Mouse (Mus musculus): ENCODE data around the gene Lrrc34. TPM values are rescaled to one million over a fixed set of nuclear protein-coding genes. Genes with fewer than 3 reads are reported as not detected.

Lrrc34 gene
- polyA plus RNA-seq, 1 experiment from 2014 or later: 1.4 TPM

DNA sequence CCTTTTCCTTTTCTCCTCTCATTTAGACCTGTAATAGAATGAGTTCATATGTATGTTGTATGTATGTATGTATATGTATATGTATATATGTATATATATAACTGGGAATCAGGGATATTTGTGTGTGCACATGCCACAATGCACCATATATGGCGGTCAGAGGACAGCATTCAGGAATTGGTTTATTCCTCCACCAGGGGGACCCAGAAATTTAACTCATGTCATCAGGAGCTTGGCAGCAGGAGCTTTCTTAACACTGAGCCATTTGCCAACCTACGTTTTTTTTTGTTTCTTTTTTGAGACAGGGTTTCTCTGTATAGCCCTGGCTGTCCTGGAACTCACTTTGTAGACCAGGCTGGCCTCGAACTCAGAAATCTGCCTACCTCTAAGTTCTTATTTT is 14.0 kb downstream of the Lrrc34 start:
- Histone ChIP-seq H3K27ac (no peak overlapping the region), H3K36me3 (replicated peaks) (no peaks in the 10 kb centered on the region), H3K4me2 (no peak overlapping the region), H3K4me1 (no peaks in the 10 kb centered on the region), H3K9me3 (no peaks in the 10 kb centered on the region), H3K27me3 (replicated peaks) (no peaks in the 10 kb centered on the region), H3K9ac (no peak overlapping the region), H3K4me3 (no peak overlapping the region)
- ATAC-seq (replicated peaks): no peak
- WGBS: 56% methylated on average over 3 of the region's 3 CpGs

DNA sequence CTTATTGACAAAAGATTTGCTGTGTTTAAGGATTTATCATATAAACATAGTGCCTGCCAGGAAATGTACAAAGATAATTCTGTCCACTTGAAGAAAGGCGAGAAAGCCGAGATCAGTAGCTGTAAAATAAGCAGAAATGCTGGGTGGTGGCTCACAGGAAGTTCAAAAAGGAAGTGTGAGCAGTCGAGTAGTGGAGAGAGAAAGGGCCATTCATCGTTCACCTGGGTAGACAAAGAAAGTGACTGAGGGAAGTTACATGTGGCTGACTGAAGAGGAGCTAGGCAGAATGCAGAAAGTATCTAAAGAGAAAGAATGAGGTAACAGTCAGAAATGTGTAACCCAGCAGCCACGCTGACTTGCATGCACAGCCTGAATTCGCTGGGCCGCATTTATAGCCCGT is 27.5 kb downstream of the Lrrc34 start:
- WGBS: 90% methylated on average over 8 of the region's 8 CpGs
- no peak overlapping the region for H3K27ac ChIP-seq
- H3K9ac ChIP-seq: no peak overlapping the region
- H3K27me3 ChIP-seq (replicated peaks): no peaks in the 10 kb centered on the region
- H3K36me3 ChIP-seq (replicated peaks): peaks cover 30% of the 10 kb centered on the region
- no peaks in the 10 kb centered on the region for H3K4me1 ChIP-seq
- no peaks in the 10 kb centered on the region for H3K9me3 ChIP-seq
- no peak overlapping the region for H3K4me3 ChIP-seq
- H3K4me2 ChIP-seq: no peak overlapping the region
- no peak for ATAC-seq (replicated peaks)

DNA sequence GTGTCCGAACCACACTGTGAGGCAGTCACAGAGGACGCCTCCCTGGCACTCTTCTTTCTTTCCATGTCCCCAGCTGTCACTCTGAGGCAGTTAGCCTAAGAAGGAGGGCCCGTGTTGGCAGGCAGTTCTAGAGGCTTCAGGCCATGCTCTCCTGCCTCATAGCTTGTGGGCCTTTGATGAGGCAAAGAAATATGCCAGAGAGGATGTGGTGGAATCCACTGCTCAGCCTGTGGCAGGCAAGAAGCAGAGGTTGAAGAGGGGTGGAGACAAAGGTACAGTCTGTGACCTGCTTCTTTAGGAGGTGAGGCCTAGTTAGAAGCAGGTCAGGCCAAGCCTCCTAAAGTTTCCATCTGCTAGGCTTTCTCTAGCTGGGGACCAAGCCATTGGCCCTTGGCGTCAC is 36.7 kb downstream of the Lrrc34 start:
- no peak for ATAC-seq (replicated peaks)
- Histone ChIP-seq H3K4me1 (peaks cover 8% of the 10 kb centered on the region), H3K36me3 (replicated peaks) (peaks cover 56% of the 10 kb centered on the region), H3K9ac (no peak overlapping the region), H3K27ac (no peak overlapping the region), H3K9me3 (no peaks in the 10 kb centered on the region), H3K27me3 (replicated peaks) (no peaks in the 10 kb centered on the region), H3K4me2 (no peak overlapping the region), H3K4me3 (no peak overlapping the region)
- WGBS: 92% methylated on average over 4 of the region's 4 CpGs

DNA sequence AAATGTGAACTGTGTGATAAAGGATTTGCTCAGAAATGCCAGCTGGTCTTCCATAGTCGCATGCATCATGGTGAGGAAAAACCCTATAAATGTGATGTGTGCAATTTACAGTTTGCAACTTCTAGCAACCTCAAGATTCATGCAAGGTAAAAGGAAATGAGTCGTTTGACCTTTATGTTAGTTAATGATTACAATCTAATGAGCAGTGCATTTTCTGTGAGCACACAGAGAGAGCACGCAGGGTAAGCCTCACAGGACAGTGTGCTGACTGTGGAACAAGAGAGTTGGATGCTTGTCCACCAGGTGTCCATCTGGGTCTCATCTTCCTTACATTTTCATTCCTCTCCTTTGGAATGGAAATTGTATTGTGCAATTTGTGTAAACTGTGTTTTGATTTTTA is 38.7 kb downstream of the Lrrc34 start:
- Histone ChIP-seq H3K9me3 (no peaks in the 10 kb centered on the region), H3K4me2 (no peak overlapping the region), H3K4me1 (peaks cover 16% of the 10 kb centered on the region), H3K9ac (no peak overlapping the region), H3K36me3 (replicated peaks) (peaks cover 47% of the 10 kb centered on the region), H3K27ac (no peak overlapping the region), H3K27me3 (replicated peaks) (no peaks in the 10 kb centered on the region), H3K4me3 (no peak overlapping the region)
- 97% methylated on average over 3 of the region's 3 CpGs for WGBS
- ATAC-seq (replicated peaks): no peak

DNA sequence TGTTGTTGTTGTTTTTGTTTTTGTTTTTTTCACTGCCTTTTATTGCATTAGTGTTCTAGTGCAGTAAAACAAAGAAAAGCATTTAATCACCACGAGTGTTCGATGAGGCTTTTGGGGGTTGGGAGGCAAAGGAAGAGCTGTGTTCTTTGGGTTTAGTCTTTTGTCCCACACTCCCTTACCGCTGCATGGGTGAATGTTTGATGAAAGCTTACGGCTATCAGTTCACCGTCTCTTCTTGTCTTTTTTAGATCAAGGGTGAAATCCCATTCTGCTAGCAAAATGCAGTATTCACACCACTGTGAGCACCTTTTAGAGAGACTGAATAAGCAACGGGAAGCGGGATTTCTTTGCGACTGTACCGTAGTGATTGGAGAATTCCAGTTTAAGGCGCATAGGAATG is 44.4 kb downstream of the Lrrc34 start:
- Histone ChIP-seq H3K27ac (no peak overlapping the region), H3K27me3 (replicated peaks) (no peaks in the 10 kb centered on the region)
- WGBS: 26% methylated on average over 10 of the region's 10 CpGs

DNA sequence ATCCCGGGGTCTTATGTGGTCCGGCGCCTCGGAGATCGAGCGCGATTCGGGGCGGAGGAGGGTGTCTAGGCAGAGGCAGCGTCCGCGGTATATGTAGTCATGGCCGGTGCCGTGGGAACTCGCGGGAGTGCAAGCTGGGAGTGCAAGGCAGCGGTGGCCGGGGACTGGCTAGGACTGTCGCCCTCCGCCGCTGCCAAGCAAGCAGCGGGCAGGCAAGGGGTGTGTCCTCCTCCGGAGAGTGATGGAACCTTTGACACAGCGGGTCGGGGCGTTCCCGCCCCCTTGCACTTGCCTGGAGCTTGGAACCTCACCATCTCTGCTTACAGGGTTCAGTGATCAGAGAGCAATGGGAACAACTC is 45.0 kb downstream of the Lrrc34 start:
- WGBS: under 1% methylated on average over 27 of the region's 27 CpGs
- peak overlapping the region; percentile 81 for H3K4me3 ChIP-seq
- H3K9me3 ChIP-seq: no peaks in the 10 kb centered on the region
- no peaks in the 10 kb centered on the region for H3K27me3 ChIP-seq (replicated peaks)
- H3K27ac ChIP-seq: peak overlapping the region; percentile 97
- H3K4me1 ChIP-seq: peaks cover 30% of the 10 kb centered on the region
- no peak for ATAC-seq (replicated peaks)
- peak overlapping the region; percentile 74 for H3K9ac ChIP-seq
- H3K4me2 ChIP-seq: peak overlapping the region; percentile 89
- peaks cover 13% of the 10 kb centered on the region for H3K36me3 ChIP-seq (replicated peaks)

More for the DNA sequence above, 44.4 kb downstream of the Lrrc34 start:
- Histone ChIP-seq H3K36me3 (replicated peaks) (peaks cover 15% of the 10 kb centered on the region), H3K4me2 (peak overlapping the region; percentile 89), H3K4me1 (peaks cover 32% of the 10 kb centered on the region), H3K9ac (peak overlapping the region; percentile 74; the same call in 1 of the 2 replicates), H3K9me3 (no peaks in the 10 kb centered on the region), H3K4me3 (peak overlapping the region; percentile 81)
- ATAC-seq (replicated peaks): no peak

DNA sequence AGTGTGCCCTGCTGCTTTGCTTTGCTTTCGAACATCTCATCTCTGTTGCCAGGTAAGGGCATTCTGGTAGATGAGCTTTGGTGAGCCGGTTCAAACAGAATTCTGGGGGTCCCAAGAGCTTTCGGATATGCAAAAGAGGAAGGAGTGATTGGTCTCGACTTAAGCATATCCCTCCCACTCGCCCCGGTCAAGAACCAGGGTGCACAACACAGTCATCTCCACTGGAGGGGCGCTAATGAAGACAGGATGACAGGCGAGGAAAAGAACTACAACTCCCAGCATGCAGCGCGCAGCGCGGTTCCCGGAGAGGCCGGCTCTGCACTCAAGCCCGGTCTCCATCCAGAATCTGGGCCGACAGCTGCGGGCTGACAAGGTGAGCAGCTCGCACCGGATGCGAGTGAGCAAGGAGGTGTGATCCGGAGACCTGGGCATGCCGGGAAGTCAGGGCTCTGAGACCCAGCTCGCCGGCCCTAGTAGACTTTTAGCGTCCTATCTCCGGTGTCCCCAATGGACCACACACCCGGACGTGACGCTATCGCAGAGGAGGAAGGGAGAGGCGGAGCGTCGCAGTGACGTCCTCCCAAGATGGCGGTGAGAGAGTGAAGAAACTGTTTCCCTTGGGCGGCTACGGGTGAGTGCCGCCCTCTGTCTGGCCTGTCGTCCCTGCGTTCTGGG is 45.5 kb downstream of the Lrrc34 start, which contains the start of gene Mynn:
Gene Mynn (plus strand): TSS at position 1 of the 675 bp plus-strand sequence.
- Histone ChIP-seq H3K9ac (peak within 1 kb of the TSS; percentile 74), H3K4me3 (peak within 1 kb of the TSS; percentile 81), H3K4me1 (peaks cover 30% of the 10 kb centered on the region), H3K4me2 (peak within 1 kb of the TSS; percentile 89), H3K27ac (peak within 1 kb of the TSS; percentile 97), H3K27me3 (replicated peaks) (no peaks in the 10 kb centered on the region), H3K36me3 (replicated peaks) (peaks cover 8% of the 10 kb centered on the region), H3K9me3 (no peaks in the 10 kb centered on the region)
- ATAC-seq (replicated peaks): peak; percentile 96
- WGBS: under 1% methylated on average over 40 of the region's 40 CpGs

DNA sequence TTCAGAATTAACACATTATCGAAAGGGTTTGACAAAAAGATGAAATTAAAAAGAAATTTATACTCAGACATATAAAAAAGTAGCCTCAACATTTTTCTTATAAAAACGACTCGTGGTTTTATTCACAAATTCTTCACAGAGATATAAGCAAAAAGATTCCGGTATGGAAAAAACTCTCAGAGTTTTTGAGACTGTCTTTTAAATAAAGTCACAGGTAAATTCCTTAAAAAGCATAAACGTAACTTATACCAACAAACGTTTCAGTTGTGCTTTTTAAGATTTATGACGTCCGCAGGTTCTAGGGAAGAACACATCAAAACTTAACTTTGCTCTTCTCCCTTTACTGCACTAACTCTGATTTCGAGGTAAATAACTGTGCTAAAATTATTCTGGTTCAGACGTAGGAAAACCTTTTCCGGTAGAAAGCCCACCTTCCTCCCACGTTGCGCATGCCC is 46.0 kb downstream of the Lrrc34 start:
- WGBS: 2% methylated on average over 13 of the region's 13 CpGs
- Histone ChIP-seq H3K36me3 (replicated peaks) (peaks cover 6% of the 10 kb centered on the region), H3K4me1 (peaks cover 30% of the 10 kb centered on the region), H3K27me3 (replicated peaks) (no peaks in the 10 kb centered on the region), H3K9me3 (no peaks in the 10 kb centered on the region), H3K9ac (peak overlapping the region; percentile 74), H3K27ac (peak overlapping the region; percentile 97), H3K4me3 (peak overlapping the region; percentile 81), H3K4me2 (peak overlapping the region; percentile 89)
- ATAC-seq (replicated peaks): no peak

DNA sequence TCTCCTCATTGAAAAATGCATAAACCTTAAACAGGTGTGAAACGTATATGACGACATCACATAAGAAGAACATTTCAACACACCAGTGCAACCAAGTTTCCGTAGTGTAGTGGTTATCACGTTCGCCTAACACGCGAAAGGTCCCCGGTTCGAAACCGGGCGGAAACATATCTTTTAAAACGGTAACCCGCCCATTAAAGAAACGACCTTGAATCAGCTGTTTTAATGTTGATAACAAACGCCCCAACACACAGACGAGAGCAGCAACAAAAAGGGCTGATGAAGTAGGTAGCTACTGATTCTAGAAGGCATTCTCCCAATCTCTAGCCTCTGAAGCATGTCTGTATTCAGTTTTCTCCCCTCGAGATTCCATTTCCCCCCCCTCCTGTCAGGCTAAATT is 46.5 kb downstream of the Lrrc34 start:
- WGBS: under 1% methylated on average over 17 of the region's 17 CpGs
- peaks cover 30% of the 10 kb centered on the region for H3K4me1 ChIP-seq
- peaks cover 6% of the 10 kb centered on the region for H3K36me3 ChIP-seq (replicated peaks)
- H3K9ac ChIP-seq: no peak overlapping the region
- H3K4me3 ChIP-seq: peak overlapping the region; percentile 81
- H3K27ac ChIP-seq: peak overlapping the region; percentile 61; the same call in 1 of the 2 replicates
- peak; percentile 32 for ATAC-seq (replicated peaks)
- no peaks in the 10 kb centered on the region for H3K9me3 ChIP-seq
- H3K27me3 ChIP-seq (replicated peaks): no peaks in the 10 kb centered on the region
- H3K4me2 ChIP-seq: peak overlapping the region; percentile 89

DNA sequence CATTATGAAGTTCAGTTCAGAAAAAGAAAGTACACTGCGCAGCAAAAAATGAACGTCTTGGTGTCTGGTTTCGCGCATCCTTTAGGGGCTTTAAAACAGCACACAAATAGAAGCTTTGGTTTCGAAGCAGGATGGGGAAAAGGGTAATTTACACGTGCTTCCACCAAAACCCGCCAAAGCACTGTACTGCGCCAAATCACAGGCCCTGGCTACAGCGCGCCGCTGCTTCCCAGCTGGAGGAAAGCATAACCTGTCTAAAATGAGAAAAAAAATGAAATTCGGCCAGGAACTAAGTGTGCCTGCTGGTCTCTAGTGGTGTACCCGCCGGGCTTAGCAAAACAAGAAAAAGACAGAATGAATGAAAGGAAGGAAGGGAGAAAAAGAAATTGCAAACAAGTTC is 47.0 kb downstream of the Lrrc34 start:
- Histone ChIP-seq H3K27me3 (replicated peaks) (no peaks in the 10 kb centered on the region), H3K4me3 (peak overlapping the region; percentile 81), H3K9me3 (no peaks in the 10 kb centered on the region), H3K4me2 (peak overlapping the region; percentile 89), H3K4me1 (peaks cover 33% of the 10 kb centered on the region), H3K27ac (peak overlapping the region; percentile 75), H3K9ac (peak overlapping the region; percentile 43), H3K36me3 (replicated peaks) (peaks cover 6% of the 10 kb centered on the region)
- ATAC-seq (replicated peaks): no peak
- WGBS: under 1% methylated on average over 14 of the region's 14 CpGs

DNA sequence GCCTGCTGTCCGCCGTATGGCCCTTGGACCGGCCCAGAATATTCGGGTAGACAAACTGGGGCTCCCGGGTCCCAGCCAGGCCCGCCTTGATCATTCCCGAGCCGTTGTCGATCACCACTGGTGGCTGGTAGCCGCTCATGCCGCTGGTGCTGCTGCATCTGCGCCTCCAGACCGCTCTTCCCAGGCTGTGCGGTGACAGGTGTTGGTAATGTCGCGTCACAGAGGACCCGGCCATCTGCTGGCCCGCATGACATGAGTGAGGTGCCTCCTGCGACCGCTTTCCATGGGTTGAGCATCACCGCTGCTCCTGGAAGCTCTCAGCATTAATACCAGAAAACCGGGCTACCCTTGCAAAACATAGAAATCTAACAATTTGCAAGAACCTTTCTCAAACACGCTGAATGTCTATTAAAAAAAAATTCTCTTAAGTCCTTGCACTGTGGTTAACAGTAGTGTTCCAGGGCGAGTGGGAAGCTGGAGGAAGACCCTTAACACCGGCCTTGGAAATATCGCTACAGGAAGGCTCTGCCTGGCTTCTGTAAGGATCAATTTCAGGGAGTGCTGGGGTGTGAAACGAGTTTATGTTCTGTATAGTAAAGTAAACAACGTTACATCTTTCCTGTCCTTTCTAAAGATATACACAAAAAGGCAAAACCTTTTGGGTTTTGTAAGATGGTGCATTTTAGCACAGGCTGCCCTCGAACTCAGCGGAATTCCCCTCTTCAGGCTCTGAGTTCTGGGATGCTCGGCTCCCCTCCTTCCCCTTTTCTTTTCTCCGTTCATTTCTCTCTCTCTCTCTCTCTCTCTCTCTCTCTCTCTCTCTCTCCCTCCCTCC is 47.7 kb downstream of the Lrrc34 start, which contains the start of gene Actrt3:
Gene Actrt3 (minus strand): TSS at position 229 of the 835 bp plus-strand sequence.
- peaks cover 30% of the 10 kb centered on the region for H3K4me1 ChIP-seq
- peak within 1 kb of the TSS; percentile 75 for H3K27ac ChIP-seq
- H3K36me3 ChIP-seq (replicated peaks): peaks cover 4% of the 10 kb centered on the region
- peak within 1 kb of the TSS; percentile 62 for H3K9ac ChIP-seq
- H3K27me3 ChIP-seq (replicated peaks): no peaks in the 10 kb centered on the region
- no peaks in the 10 kb centered on the region for H3K9me3 ChIP-seq
- ATAC-seq (replicated peaks): no peak
- peak within 1 kb of the TSS; percentile 81 for H3K4me3 ChIP-seq
- H3K4me2 ChIP-seq: peak within 1 kb of the TSS; percentile 89
- 1% methylated on average over 32 of the region's 32 CpGs for whole genome bisulfite sequencing

DNA sequence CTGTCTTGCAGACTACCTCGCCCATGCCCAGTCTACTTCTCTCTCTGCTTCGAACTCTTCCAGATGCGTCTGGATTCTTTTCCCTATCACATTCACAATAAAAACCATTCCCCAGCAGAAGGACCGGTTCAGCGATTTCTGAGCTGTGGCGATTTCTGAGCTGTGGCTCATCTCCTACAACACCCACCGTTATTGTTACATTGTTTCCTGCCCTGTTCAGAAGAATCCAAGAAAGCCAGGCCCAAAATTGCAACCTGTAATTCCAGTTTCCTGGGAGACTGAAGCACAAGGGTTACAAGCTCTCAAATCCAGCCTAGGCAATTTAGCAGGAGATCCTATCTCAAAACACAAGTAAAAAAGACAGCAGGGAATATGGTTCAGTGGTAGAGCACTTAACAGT is 50.4 kb downstream of the Lrrc34 start:
- Histone ChIP-seq H3K4me2 (no peak overlapping the region), H3K27ac (no peak overlapping the region), H3K9me3 (no peaks in the 10 kb centered on the region), H3K4me1 (peaks cover 19% of the 10 kb centered on the region), H3K9ac (no peak overlapping the region), H3K27me3 (replicated peaks) (no peaks in the 10 kb centered on the region), H3K4me3 (no peak overlapping the region), H3K36me3 (replicated peaks) (no peaks in the 10 kb centered on the region)
- WGBS: 74% methylated on average over 7 of the region's 7 CpGs
- ATAC-seq (replicated peaks): no peak

All from midbrain, embryonic 15.5 days (tissue).